Mouse (Mus musculus) lung, postnatal 14 days (tissue): ENCODE measurements around the gene Ano1.
A peak's percentile ranks its signal among the peaks of the same experiment; 100 is the strongest.

Source experiments
- DNase-seq: peaks from one replicate; pipeline ENCODE4 v3.0.0; 2021

Gene Ano1

GRCm38 (mm10) chr7:144634875-144635274 is 116.9 kb downstream of the Ano1 start:
- no peak for DNase-seq

- DNase-seq: no peak
Observed at GRCm38 (mm10) chr7:144634450-144634849, 117.3 kb downstream of the Ano1 start.

GRCm38 (mm10) chr7:144632321-144632720 is 119.5 kb downstream of the Ano1 start:
- DNase-seq: no peak

GRCm38 (mm10) chr7:144630622-144631021 is 121.2 kb downstream of the Ano1 start:
- no peak for DNase-seq

GRCm38 (mm10) chr7:144628334-144628915 is 123.3 kb downstream of the Ano1 start:
- peak; percentile 28 for DNase-seq

- DNase-seq: no peak
Observed at GRCm38 (mm10) chr7:144627606-144628333, 124.0 kb downstream of the Ano1 start.

- no peak for DNase-seq
Observed at GRCm38 (mm10) chr7:144626042-144626441, 125.7 kb downstream of the Ano1 start.

- no peak for DNase-seq
Observed at GRCm38 (mm10) chr7:144620721-144621681, 130.8 kb downstream of the Ano1 start.

- no peak for DNase-seq
Observed at GRCm38 (mm10) chr7:144620315-144620714, 131.5 kb downstream of the Ano1 start.

- peak; percentile 58 for DNase-seq
Observed at GRCm38 (mm10) chr7:144615343-144615742, 136.4 kb downstream of the Ano1 start.

- DNase-seq: no peak
Observed at GRCm38 (mm10) chr7:144612829-144613228, 138.9 kb downstream of the Ano1 start.

GRCm38 (mm10) chr7:144612351-144612750 is 139.4 kb downstream of the Ano1 start:
- DNase-seq: no peak

- no peak for DNase-seq
Observed at GRCm38 (mm10) chr7:144611595-144611994, 140.2 kb downstream of the Ano1 start.

GRCm38 (mm10) chr7:144609568-144609967 is 142.2 kb downstream of the Ano1 start:
- peak; percentile 38 for DNase-seq

- no peak for DNase-seq
Observed at GRCm38 (mm10) chr7:144607862-144608261, 143.9 kb downstream of the Ano1 start.

- peak; percentile 25 for DNase-seq
Observed at GRCm38 (mm10) chr7:144604735-144605134, 147.0 kb downstream of the Ano1 start.

- peak; percentile 23 for DNase-seq
Observed at GRCm38 (mm10) chr7:144604291-144604690, 147.5 kb downstream of the Ano1 start.

GRCm38 (mm10) chr7:144600333-144600900 is 151.4 kb downstream of the Ano1 start:
- no peak for DNase-seq

- no peak for DNase-seq
Observed at GRCm38 (mm10) chr7:144589508-144589907, 162.3 kb downstream of the Ano1 start.

- DNase-seq: peak; percentile 64
Observed at GRCm38 (mm10) chr7:144587291-144587690, 164.5 kb downstream of the Ano1 start.

- DNase-seq: peak; percentile 82
Observed at GRCm38 (mm10) chr7:144585648-144586047, 166.1 kb downstream of the Ano1 start.

GRCm38 (mm10) chr7:144583619-144584018 is 168.2 kb downstream of the Ano1 start:
- peak; percentile 58 for DNase-seq
